Mouse (Mus musculus): ENCODE results near the gene Pitx2.

Pitx2 gene

DNA sequence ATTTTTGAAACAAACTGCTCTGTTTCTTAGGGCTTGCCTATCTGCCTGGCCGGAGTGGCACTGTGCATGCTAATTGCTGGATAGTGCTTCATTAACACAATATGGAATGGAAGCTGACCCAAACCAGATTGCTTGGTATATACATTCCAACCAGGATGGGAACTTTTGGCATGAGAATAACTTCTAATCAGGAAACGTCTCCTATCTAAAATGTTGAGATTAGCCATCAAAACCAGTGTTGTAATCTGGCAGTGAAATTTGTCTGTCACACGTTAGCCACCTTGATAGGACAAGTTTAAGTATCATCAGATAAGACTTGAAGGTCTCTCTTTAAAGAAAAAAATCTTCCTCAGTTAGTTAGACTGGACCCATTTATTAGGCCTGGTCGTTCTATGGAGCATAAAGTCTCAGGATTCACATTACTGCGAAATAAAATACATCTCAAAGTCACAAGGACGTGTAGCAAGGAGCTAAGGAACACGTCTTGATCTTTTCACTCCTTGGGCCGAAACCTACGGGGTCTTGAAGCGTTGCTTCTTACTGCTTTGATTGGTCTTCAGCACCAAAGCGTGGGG, 2.1 kb downstream of the Pitx2 start:
- in situ Hi-C loops (cut with MboI, MseI) = loop anchor here (10.0 kb wide), 1 partner anchor 1117 kb away; no protein-coding TSS in a partner anchor

DNA sequence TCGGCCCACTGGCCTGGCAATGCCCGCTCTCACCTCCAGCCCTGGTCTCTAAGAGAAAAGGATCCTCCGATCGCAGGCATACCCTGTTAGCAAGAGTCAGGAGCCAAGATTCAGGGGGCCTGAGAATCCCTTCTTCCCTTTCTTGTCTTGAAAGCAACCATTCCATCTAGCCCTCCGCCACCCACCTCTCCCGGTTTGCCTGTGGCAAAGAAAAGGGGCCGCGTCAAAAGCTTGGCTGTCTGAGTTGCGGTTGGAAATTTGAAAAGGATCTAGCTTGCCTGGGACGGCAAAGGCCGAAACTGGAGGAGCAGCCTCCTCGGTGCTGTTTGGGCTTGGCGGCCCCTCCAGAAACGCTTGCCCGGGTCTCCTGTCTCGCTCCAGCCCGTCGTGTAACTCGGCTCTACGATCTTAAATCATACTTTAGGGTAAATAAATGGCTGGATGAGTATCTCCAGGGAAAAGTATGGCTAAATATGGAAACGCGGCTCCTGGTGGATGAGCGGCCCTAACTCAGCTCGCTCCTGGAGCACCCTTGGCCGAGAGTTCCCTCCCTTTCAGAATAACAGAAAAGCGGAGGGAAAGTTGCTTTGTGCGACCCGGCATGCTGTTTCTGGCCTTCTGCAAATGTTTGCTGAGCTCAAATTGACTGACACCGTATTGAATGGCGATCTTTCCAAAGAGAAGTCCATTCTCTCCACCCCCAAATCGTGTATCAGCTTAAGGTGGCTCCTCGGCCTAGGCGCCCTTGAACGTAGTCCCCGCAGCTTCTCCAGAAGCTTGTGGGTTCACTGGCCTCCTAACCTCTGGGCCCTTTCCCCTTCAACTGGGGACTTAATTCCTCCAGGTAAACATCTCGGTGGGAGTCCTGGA, 3.4 kb downstream of the Pitx2 start:
- in situ Hi-C loops (cut with MboI, MseI) = loop anchor here (10.0 kb wide), 1 partner anchor 1118 kb away; no protein-coding TSS in a partner anchor

DNA sequence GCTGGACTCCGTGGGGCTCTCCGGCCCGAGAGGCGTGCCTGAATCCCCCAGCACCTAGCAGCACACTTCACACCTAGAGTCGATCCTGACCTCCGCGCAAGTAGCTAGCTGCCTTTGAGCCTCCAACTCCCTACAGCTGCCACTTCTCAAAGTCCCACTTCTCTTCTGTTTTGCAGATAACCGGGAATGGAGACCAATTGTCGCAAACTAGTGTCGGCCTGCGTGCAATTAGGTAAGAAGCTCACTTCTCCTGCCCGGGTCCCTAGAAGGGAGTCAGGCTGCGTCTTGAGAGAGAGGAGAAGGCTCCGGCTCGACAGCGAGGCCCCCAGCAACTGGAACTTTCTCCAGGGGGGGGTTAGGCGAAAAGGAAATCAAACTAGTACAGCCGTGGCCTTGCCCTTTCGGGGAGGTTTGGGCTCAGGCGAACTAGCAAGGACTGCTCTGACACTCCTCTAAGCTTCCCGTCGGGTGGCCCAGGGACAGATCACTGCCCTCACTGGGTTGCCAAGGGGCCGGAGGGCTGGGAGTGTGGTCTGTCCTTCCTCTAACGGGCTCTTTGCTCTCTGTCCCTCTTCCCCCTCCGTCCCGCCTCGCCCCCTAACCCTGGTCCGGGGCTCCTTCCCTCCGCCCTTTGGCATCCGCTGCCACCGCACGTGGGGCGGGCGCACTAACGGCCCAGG, 4.2 kb downstream of the Pitx2 start:
- in situ Hi-C loops (cut with MboI, MseI) = loop anchor here (10.0 kb wide), 1 partner anchor 1119 kb away; no protein-coding TSS in a partner anchor

DNA sequence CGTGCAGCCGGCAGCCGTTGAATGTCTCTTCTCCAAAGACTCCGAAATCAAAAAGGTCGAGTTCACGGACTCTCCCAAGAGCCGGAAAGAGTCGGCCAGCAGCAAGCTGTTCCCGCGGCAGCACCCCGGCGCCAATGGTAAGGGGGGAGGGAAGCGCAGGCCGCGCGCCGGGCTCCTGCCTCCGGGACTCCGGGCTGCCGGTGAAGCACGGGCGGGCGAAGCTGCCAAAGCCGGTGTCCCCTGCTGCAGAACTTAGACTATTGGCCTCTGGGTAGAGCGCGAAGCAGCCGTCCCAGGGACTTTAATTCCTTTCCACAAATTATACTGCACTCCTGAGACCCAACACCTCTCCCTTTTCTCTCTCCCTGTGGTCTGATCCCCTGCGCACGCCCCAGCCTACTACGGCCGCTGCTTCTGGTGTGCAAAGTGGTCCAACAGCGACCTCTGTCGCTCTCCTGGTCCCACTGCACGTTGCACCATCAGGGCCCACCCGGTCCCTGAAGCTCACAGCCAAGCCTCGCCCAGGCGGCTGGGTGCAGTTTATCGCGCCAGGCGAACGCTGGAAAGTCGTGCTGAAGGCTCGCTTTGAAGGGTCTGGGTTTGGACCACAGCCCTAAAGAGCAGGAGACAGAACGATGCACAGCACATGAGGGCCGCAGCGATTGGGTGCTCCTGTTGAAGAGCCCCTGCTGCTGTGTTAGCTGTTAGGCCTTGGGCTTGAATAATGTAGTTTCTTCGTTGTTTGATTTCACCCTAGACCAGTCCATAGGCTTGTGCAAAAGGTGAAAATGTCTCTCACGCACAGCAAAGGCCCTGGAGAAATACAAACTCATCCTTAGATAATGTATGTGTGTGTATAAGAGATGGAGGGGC, 5.0 kb downstream of the Pitx2 start:
- in situ Hi-C loops (cut with MboI, MseI) = loop anchor here (10.0 kb wide), 1 partner anchor 1120 kb away; no protein-coding TSS in a partner anchor

DNA sequence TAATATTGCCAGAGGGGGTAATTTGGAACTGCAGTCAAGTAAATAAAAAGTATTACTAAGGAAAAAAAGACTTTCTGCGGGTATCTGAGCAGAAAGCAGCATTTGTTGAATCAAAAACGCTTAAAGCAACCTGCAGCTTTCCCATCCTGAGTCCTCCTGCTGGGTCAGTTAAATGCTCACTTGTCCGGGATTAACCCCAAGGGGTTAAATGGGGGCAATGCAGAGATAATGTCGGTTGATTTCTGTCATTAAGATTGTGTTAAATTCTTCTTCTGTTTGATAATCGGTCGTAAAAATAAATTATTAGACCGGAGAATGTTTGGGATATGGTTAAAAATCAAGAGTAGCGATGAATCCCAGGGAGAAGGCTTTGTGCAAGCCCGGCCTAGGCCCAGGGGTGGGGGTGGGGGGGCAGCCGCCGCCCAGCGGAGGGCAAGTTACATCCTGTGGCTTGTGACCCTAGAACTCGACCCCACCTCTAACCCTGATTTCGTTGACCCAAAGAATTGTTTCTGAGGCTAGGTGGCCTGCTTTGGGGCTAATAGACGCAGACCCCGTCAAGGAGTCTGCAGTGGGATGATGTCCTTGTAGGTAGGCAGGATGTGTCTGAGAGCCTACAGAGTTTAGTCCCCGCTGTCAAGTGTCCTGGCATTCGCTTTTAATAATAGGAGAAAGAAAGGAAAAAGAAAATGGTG, 6.0 kb downstream of the Pitx2 start:
- in situ Hi-C loops (cut with MboI, MseI) = loop anchor here (10.0 kb wide), 1 partner anchor 1121 kb away; no protein-coding TSS in a partner anchor

DNA sequence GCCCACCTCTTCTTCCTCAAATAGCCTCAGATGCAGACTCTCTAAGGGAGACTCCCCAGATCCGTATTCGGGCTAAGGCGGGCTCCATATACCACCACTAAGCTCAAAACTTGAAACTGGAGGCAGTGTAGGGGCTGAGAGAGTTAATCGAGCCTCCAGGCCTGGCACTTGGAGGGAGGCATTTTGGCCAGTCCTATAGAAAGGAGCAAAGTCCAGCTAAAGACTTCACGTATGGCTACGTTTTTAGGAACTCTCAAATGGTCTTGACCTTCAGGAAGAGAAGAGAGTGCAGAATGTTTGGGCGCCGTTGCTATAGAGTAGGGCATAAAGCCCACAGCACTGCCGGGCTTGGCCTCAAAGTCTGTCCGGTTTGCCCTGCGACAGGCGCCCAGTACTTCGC, 7.1 kb downstream of the Pitx2 start:
- in situ Hi-C loops (cut with MboI, MseI) = loop anchor here (10.0 kb wide), 1 partner anchor 1122 kb away; no protein-coding TSS in a partner anchor

DNA sequence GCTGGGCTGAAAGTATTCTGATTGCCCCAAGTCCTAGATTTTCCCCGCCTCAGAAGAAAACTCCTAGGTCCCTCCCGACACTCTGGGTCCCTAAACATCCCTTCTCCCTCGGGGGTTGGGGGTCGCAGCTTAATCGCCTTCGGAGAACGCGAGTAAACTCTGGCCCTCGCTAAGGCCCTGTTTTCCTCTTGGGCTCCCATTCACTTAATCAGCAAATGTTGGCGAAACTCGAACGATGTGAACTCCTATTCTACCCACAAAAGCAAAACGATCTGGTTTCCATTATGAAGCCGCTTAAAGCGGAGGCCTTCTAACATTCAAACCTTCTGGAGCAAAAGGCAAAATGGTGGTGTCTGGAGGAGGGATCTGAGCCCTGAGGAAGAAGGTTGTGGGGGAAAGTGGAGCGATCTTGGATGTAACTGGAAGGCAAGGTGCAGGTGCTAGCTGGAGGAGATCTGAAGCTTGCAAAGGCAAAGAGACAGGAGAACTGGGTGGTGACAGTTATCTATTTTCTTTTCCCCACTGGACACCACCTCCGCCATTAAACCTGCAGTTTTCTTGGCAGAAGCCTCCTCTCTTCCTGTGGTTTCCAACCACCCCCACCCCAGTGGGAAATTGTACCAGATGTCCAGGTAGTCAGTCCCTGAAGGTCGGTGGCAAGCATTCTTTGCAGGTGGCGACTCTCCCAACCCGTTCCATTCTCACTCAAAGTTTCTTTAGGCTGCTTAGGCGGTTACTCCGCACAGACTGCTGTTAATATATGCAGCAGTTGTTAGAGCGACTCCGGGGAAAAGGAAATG, 7.8 kb downstream of the Pitx2 start:
- in situ Hi-C loops (cut with MboI, MseI) = loop anchor here (10.0 kb wide), 1 partner anchor 1123 kb away; no protein-coding TSS in a partner anchor

DNA sequence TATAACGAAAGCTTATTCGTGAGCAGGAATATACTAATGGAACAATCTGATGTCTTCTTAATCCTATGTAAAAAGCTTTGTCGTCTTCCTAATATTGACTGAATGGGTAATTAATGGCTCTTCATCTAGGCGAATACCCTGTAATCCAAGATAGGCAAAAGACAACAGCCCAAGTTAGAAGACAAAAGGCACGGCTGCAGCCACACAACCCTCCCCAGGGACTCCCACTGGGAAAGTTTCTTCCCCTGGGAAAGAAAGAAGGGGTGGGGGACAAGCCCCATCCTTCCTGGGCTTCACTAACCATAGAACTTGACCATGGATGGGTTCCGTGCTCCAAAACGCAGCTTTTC, 8.3 kb downstream of the Pitx2 start:
- in situ Hi-C loops (cut with MboI, MseI) = loop anchor here (10.0 kb wide), 1 partner anchor 1123 kb away; no protein-coding TSS in a partner anchor

DNA sequence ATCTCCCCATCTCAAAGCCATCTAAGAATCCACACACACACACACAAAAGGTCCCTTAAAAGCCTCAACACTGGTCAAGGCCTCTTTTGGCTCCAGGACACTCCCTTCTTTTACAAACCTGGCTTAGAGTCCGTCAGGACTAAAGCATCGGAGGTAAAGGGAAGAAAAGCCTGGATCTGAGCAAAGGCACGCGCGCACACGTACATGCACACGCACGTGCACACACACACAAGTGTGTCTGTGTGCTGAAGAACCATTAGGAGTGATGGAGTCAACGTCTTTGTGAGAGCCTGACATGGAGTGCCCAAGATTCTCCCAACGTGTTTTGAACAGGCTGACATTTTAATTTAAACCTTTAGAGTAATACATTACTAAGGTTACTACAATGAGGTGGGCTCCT, 8.7 kb downstream of the Pitx2 start:
- in situ Hi-C loops (cut with MboI, MseI) = loop anchor here (10.0 kb wide), 1 partner anchor 1124 kb away; no protein-coding TSS in a partner anchor

DNA sequence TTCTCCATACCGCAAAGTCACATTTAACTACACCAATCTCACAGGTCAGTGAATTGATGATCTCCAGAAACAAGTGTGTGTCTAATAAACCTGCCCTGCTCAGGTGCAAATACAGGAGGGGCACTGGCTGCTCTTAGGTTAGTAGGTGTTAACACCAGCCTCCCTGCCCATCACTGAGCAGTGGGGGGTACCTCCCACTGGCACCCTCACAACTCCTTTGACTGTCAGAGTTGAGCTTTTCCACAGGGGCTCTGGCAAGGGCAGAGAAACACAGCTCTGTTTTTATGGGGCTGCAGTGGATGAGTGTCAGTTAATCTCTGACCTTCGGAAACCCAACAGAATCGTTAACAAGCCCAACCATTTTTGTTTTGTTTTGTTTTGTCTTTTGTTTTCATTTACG, 9.6 kb downstream of the Pitx2 start:
- in situ Hi-C loops (cut with MboI, MseI) = loop anchor here (10.0 kb wide), 1 partner anchor 1124 kb away; no protein-coding TSS in a partner anchor

DNA sequence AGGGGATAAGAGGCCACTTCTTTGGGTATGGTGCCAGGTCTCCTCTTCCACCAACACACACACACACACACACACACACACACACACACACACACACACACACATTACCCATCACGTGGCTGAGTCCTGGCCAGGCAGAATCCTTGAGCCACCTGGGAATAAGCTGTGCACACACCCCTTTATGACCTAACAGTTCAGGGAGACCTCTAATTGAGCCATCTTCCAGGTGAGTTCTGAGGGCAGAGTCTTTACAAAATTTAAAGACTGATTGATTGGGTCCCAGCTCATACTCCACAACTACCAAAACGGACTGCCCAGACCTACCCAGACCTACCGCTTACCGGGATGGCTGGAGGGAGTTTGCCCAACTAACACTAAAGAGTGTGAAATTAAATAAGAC, 10.1 kb downstream of the Pitx2 start:
- in situ Hi-C loops (cut with MboI, MseI) = loop anchor here (10.0 kb wide), 2 partner anchors 1125 to 1575 kb away; partner anchors contain the start of gene Neurog2

DNA sequence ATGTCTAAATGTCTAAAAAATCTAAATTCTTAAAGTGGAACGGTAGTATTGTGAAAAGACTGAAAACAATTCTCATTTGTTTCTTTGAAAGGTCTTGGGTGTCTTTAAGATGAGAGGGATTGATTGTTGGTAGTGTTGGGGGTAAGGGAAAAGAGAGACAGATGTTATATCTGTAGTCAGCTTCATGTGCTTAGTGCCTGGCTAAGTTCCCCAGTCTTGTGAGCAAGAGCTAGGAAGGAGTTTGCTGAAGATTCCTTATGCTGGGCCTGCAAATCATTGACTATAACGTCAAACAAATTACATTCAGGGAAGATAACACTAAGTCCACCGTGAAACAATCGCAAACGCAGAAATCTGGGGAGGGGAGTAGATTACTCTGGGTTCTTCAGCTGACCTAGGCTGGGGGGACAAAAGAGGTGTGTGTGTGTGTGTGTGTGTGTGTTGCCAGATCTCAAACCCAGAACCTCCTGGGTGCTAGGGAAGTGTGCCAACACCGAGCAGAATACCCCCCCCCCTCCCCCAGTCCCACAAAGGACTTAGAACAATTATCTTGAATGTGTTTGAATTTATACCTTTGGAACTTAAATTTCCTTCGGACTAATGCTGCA, 12.5 kb downstream of the Pitx2 start:
- in situ Hi-C loops (cut with MboI, MseI) = loop anchor here (10.0 kb wide), 1 partner anchor 1577 kb away; the partner anchor contains the start of gene Neurog2

DNA sequence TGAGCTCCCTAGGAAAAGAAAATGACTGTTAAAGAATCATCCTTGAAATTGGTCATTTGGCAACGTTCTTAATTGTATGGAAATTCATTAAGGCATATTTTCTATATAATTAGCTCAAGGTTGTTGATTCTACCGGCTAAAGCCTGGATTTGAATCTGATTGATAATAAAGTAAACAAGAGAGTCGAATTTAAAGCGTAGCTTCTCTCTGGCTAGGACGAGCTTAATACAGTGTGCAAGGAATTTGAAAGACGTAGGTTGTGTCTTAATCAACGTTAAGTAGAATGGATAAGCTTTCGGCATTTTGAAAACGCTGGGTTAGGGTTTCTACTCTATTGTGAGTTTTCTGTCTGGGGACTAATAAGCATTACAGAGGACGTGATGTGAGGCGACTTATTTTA, 13.1 kb downstream of the Pitx2 start:
- in situ Hi-C loops (cut with MboI, MseI) = loop anchor here (10.0 kb wide), 1 partner anchor 1578 kb away; the partner anchor contains the start of gene Neurog2

DNA sequence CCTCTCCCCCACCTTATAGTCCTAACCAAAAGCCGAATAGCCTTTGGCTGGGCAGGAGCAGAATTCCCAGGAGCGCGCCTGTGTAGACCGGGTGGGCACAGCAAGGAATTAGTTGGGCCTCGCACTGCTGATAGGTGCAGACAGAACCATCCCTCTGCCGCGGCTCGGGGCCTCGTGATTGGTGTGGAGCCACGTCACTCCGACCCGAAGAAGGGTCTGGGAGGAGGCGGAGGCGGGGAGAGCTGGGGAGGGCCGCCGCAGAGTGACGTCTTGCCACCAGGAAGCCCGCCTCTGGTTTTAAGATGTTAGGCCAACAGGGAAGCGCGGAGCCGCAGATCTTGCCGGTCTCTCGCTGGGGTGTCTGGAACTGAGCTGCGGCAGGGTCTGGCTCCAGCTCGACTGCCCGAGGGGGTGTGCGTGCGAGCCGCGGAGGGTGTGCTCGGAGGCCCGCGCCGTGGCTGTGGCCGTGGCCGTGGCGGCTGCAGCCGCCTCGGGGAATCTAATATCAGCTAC, 14.0 kb downstream of the Pitx2 start:
- in situ Hi-C loops (cut with MboI, MseI) = loop anchor here (10.0 kb wide), 1 partner anchor 1579 kb away; the partner anchor contains the start of gene Neurog2

DNA sequence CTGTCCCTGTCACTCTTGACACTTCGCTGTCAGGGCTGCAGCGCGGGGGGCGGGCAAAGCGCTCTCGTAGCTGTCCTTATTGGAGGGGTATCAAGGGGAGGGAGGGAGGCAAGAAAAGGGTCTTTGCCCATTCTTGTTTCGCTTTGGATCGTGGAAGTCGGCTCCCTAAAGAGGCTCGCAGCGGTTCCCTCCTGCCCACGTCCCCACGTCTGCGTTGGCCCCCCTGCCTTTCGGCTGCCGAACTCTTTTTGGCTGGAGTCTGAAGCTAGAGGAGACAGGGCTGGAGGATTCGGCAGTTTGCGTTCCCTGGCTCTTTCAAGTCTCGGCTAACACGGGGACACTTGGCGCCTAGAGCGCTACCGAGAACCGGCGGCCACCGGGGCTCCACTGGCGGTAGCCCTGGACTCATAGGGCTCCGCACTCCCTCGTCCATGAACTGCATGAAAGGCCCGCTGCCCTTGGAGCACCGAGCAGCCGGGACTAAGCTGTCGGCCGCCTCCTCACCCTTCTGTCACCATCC, 14.5 kb downstream of the Pitx2 start:
- in situ Hi-C loops (cut with MboI, MseI) = loop anchor here (10.0 kb wide), 1 partner anchor 1579 kb away; the partner anchor contains the start of gene Neurog2

DNA sequence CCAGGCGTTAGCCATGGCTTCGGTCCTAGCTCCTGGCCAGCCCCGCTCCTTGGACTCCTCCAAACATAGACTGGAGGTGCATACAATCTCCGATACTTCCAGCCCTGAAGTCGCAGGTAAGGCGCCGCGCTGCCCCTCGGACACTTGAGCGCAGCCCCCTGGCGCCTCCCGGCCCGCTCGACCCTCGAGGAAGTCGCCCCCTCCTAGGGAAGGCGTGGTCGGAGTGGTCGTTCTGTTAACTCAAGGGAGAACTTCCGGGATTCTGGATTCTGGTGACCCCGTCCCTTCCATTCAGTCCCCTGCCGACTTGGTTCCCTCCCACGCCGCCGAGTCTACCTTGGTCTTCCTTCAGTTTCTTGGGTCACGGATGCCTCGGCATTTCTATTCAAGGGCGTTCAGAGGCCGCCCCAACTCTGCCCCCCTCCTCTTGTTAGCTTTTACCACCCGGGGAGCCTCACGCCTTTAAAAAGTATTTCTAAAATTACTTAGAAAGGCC, 15.0 kb downstream of the Pitx2 start:
- in situ Hi-C loops (cut with MboI, MseI) = loop anchor here (10.0 kb wide), 1 partner anchor 1580 kb away; the partner anchor contains the start of gene Neurog2

DNA sequence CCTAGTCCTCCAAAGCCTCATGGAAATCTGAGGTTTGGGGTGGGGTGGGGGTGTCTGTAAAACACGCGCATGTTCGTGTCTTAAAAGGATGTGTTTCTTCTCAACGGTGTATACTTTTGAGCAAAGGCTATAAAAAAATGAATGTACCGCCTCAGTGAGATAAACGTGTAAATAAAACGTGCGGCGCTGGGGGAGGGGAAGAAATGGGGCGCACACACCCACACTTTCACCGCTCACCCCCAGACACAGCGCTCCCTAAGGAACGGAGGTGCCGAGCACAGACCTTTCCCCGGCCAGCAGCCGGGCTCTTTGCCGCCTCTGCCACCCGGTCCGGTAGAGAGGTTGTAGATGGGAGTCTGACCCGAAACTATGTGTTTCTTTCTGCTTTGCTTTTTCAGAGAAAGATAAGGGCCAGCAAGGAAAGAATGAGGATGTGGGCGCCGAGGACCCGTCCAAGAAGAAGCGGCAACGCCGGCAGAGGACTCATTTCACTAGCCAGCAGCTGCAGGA, 15.6 kb downstream of the Pitx2 start:
- in situ Hi-C loops (cut with MboI, MseI) = loop anchor here (10.0 kb wide), 1 partner anchor 1580 kb away; the partner anchor contains the start of gene Neurog2

Data from T-helper 1 cell (primary cell).